Mouse (Mus musculus): ENCODE results near the gene Spaca3.

DNA sequence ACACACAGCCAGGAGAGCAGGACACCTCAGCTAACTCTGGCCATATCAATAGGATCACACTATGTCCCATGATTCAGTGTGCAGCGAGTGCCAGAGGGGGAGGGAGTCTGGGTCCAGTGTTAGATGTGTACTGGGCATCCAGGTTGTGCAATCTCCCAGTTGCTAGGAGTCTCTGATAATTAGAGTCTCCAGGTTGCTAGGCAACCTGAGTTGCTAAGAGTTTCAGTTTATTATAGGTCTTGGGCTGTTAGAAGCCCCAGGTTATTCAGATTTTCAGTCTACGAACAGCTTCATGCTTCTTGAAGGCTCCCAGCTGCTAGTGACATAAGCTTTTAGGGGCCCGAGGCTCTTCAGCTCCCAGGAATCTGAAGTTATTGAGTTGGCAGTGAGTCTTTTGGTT lies 5.2 kb upstream of the Spaca3 start:
- TF ChIP-seq MEF2A (IDR thresholded peaks at IDR 0.05; ENCODE audit: borderline replicate concordance, low read depth, low read length) (no peak), CTCF (conservative IDR thresholded peaks at IDR 0.05 in 1 of 2, IDR thresholded peaks at IDR 0.05 in 1 of 2; ENCODE audit: low read depth in 2 of 2, low read length in 2 of 2) (no peak), POLR2A (IDR thresholded peaks at IDR 0.05; ENCODE audit: low read depth, low read length) (no peak)

Measured in CH12.LX (cell line).